Mouse (Mus musculus) kidney, postnatal 0 days (tissue): Measurements from ENCODE around the gene Diras1. TPM values are rescaled to one million over a fixed set of nuclear protein-coding genes. Genes with fewer than 3 reads are reported as not detected.

Source experiments
- ATAC-seq: fragments of 200-750 bp; cut with Nextera tagmentation; replicated peaks from 2 replicates; pipeline ENCODE4 v1.8.0; 2017; ENCODE audit warnings: low read depth, moderate number of reproducible peaks, moderate TSS enrichment, moderate library complexity; ENCODE audit not compliant: low FRiP score
- DNase-seq: peaks from one replicate; pipeline ENCODE4 v3.0.0-alpha.2; 2016; ENCODE audit warnings: low spot score
- H3K27ac ChIP-seq: fragments of 300-500 bp; sonication (generic); 2 replicates; pipeline ENCODE4 v1.5.1; 2014; ENCODE audit warnings: mild to moderate bottlenecking
- H3K27me3 ChIP-seq: fragments of 300-500 bp; sonication (generic); 2 replicates; pipeline ENCODE4 v1.6.1; 2014; ENCODE audit warnings: low read length, mixed read lengths; ENCODE audit not compliant: insufficient read depth
- H3K36me3 ChIP-seq: fragments of 300-500 bp; sonication (generic); 2 replicates; pipeline ENCODE4 v1.6.1; 2014; ENCODE audit warnings: low read length, mixed read lengths; ENCODE audit not compliant: insufficient read depth
- H3K4me1 ChIP-seq: fragments of 300-500 bp; sonication (generic); replicated peaks from 2 replicates; pipeline ENCODE4 v1.6.1; 2014; ENCODE audit warnings: antibody characterized with exemption, low read length, mixed read lengths; ENCODE audit not compliant: insufficient read depth
- H3K4me2 ChIP-seq: fragments of 300-500 bp; sonication (generic); 2 replicates; pipeline ENCODE4 v1.6.1; 2014; ENCODE audit warnings: mild to moderate bottlenecking, low read length, moderate library complexity, mixed read lengths
- H3K4me3 ChIP-seq: fragments of 300-500 bp; sonication (generic); replicated peaks from 2 replicates; pipeline ENCODE4 v1.5.1; 2014; ENCODE audit warnings: low read depth, low read length
- H3K9ac ChIP-seq: fragments of 300-500 bp; sonication (generic); 2 replicates; pipeline ENCODE4 v1.6.1; 2014; ENCODE audit warnings: low read depth, low read length
- H3K9me3 ChIP-seq: fragments of 300-500 bp; sonication (generic); replicated peaks from 2 replicates; pipeline ENCODE4 v1.6.1; 2016; ENCODE audit warnings: low read length, inconsistent platforms, mixed read lengths
- CTCF ChIP-seq: IDR thresholded peaks from 2 replicates; pipeline ENCODE4 v1.5.1; 2016; ENCODE audit warnings: antibody characterized with exemption, low read depth, mild to moderate bottlenecking, moderate library complexity
- WGBS: fragments of 180-500 bp; shearing (Covaris S2); extraction: QIAGEN DNeasy Blood & Tissue Kit; methylation state at CpG from one replicate; pipeline ENCODE4 v1.1.7; 2014; 5-methylcytosine and 5-hydroxymethylcytosine counted together
- polyA plus RNA-seq: library from polyadenylated mRNA; unstranded; fragments of >200 nt; fragmentation: Nextera tagmentation; extraction: Ambion mirVana; gene quantifications from 2 replicates; pipeline ENCODE4 v1.2.1, GENCODE M21; 2015

The Diras1 gene
- polyA plus RNA-seq, 1 experiment from 2014 or later = 0.11 TPM

- H3K9me3 ChIP-seq = no peaks in the 10 kb centered on the region
- no peak overlapping the region for H3K4me3 ChIP-seq
- peaks cover 22% of the 10 kb centered on the region; the same call in 1 of the 2 replicates for H3K27me3 ChIP-seq
- no peak for TF ChIP-seq CTCF
- 2% methylated on average over 35 of the region's 43 CpGs for WGBS
- peak overlapping the region; percentile 50 for H3K4me2 ChIP-seq
- no peak overlapping the region for H3K27ac ChIP-seq
- H3K36me3 ChIP-seq = no peaks in the 10 kb centered on the region
- ATAC-seq (0 out of 2 replicates have a peak, but pooled peaks have one; percentile 37), DNase-seq (no peak)
- 0 out of 2 replicates have a peak, but pooled peaks cover 4% of the 10 kb centered on the region for H3K4me1 ChIP-seq
- no peak overlapping the region for H3K9ac ChIP-seq
Measured at GRCm38 (mm10) chr10:81025047-81025621, 328 bp downstream of the Diras1 start.

- H3K4me2 ChIP-seq = no peak overlapping the region
- H3K4me3 ChIP-seq = no peak overlapping the region
- no peak for TF ChIP-seq CTCF
- no peaks in the 10 kb centered on the region for H3K36me3 ChIP-seq
- 76% methylated on average over 5 of the region's 5 CpGs for WGBS
- DNase-seq = no peak
- H3K9ac ChIP-seq = no peak overlapping the region
- no peaks in the 10 kb centered on the region for H3K9me3 ChIP-seq
- peaks cover 22% of the 10 kb centered on the region; the same call in 1 of the 2 replicates for H3K27me3 ChIP-seq
- ATAC-seq = no peak
- H3K27ac ChIP-seq = no peak overlapping the region
- H3K4me1 ChIP-seq = 0 out of 2 replicates have a peak, but pooled peaks cover 4% of the 10 kb centered on the region
Measured at GRCm38 (mm10) chr10:81024346-81024937, 1.0 kb downstream of the Diras1 start.

GRCm38 (mm10) chr10:81022744-81023143 is 2.7 kb downstream of the Diras1 start:
- TF ChIP-seq CTCF = peak; percentile 39; the same call in 1 of the 2 replicates
- no peak for ATAC-seq
- Histone ChIP-seq H3K4me3 (no peak overlapping the region), H3K4me1 (0 out of 2 replicates have a peak, but pooled peaks cover 4% of the 10 kb centered on the region), H3K27me3 (peaks cover 22% of the 10 kb centered on the region; the same call in 1 of the 2 replicates), H3K36me3 (no peaks in the 10 kb centered on the region), H3K4me2 (no peak overlapping the region), H3K9me3 (no peaks in the 10 kb centered on the region), H3K27ac (no peak overlapping the region), H3K9ac (no peak overlapping the region)
- 69% methylated on average over 8 of the region's 8 CpGs for WGBS
- no peak for DNase-seq

- no peaks in the 10 kb centered on the region for H3K36me3 ChIP-seq
- WGBS = 14% methylated on average over 24 of the region's 26 CpGs
- H3K4me2 ChIP-seq = peak overlapping the region; percentile 25; the same call in 1 of the 2 replicates
- no peaks in the 10 kb centered on the region for H3K9me3 ChIP-seq
- peaks cover 22% of the 10 kb centered on the region; the same call in 1 of the 2 replicates for H3K27me3 ChIP-seq
- DNase-seq = no peak
- TF ChIP-seq CTCF = no peak
- no peak overlapping the region for H3K27ac ChIP-seq
- 0 out of 2 replicates have a peak, but pooled peaks cover 4% of the 10 kb centered on the region for H3K4me1 ChIP-seq
- no peak overlapping the region for H3K9ac ChIP-seq
- no peak overlapping the region for H3K4me3 ChIP-seq
- no peak for ATAC-seq
Measured at GRCm38 (mm10) chr10:81021547-81022110, 3.8 kb downstream of the Diras1 start.

GRCm38 (mm10) chr10:81020207-81020606 is 5.3 kb downstream of the Diras1 start:
- 50% methylated on average over 2 of the region's 2 CpGs for WGBS
- Histone ChIP-seq H3K9ac (no peak overlapping the region), H3K27ac (no peak overlapping the region), H3K4me3 (no peak overlapping the region), H3K9me3 (no peaks in the 10 kb centered on the region), H3K27me3 (peaks cover 21% of the 10 kb centered on the region; the same call in 1 of the 2 replicates), H3K4me2 (no peak overlapping the region), H3K4me1 (0 out of 2 replicates have a peak, but pooled peaks cover 2% of the 10 kb centered on the region), H3K36me3 (no peaks in the 10 kb centered on the region)
- TF ChIP-seq CTCF = no peak
- ATAC-seq (no peak), DNase-seq (no peak)

GRCm38 (mm10) chr10:81019687-81020086 is 5.8 kb downstream of the Diras1 start:
- no peak for TF ChIP-seq CTCF
- 76% methylated on average over 6 of the region's 6 CpGs for WGBS
- ATAC-seq (no peak), DNase-seq (no peak)
- H3K9ac ChIP-seq = no peak overlapping the region
- H3K36me3 ChIP-seq = no peaks in the 10 kb centered on the region
- no peaks in the 10 kb centered on the region for H3K9me3 ChIP-seq
- no peak overlapping the region for H3K4me2 ChIP-seq
- H3K27me3 ChIP-seq = peaks cover 15% of the 10 kb centered on the region; the same call in 1 of the 2 replicates
- no peak overlapping the region for H3K4me3 ChIP-seq
- H3K4me1 ChIP-seq = no peaks in the 10 kb centered on the region
- H3K27ac ChIP-seq = no peak overlapping the region
